Mouse (Mus musculus) midbrain, embryonic 16.5 days (tissue): Measurements from ENCODE around the gene Pttg1ip. TPM values are rescaled to one million over a fixed set of nuclear protein-coding genes. Genes with fewer than 3 reads are reported as not detected.

Experiments
- ATAC-seq: fragments of 200-750 bp; cut with Nextera tagmentation; 2 replicates; pipeline ENCODE4 v1.8.0; 2017; ENCODE audit warnings: moderate TSS enrichment
- H3K27ac ChIP-seq: fragments of 300-500 bp; sonication (generic); 2 replicates; pipeline ENCODE4 v1.5.1; 2014; ENCODE audit warnings: mild to moderate bottlenecking, low read length, mixed read lengths
- H3K27me3 ChIP-seq: fragments of 300-500 bp; sonication (generic); 2 replicates; pipeline ENCODE4 v1.6.1; 2014; ENCODE audit warnings: low read depth, low read length, mixed read lengths; ENCODE audit not compliant: control insufficient read depth, insufficient read depth
- H3K36me3 ChIP-seq: fragments of 300-500 bp; sonication (generic); 2 replicates; pipeline ENCODE4 v1.6.1; 2014; ENCODE audit warnings: mild to moderate bottlenecking, low read length, moderate library complexity, mixed read lengths; ENCODE audit not compliant: control insufficient read depth, insufficient read depth
- H3K4me1 ChIP-seq: fragments of 300-500 bp; sonication (generic); 2 replicates; pipeline ENCODE4 v1.6.1; 2014; ENCODE audit warnings: mild to moderate bottlenecking, low read length, mixed read lengths; ENCODE audit not compliant: control insufficient read depth, insufficient read depth
- H3K4me2 ChIP-seq: fragments of 300-500 bp; sonication (generic); 2 replicates; pipeline ENCODE4 v1.6.1; 2014; ENCODE audit warnings: mild to moderate bottlenecking, low read length, mixed read lengths
- H3K4me3 ChIP-seq: fragments of 300-500 bp; sonication (generic); 2 replicates; pipeline ENCODE4 v1.5.1; 2014; ENCODE audit warnings: low read depth, mild to moderate bottlenecking, low read length, moderate library complexity, mixed read lengths
- H3K9ac ChIP-seq: fragments of 300-500 bp; sonication (generic); 2 replicates; pipeline ENCODE4 v1.6.1; 2014; ENCODE audit warnings: low read depth, low read length, mixed read lengths
- H3K9me3 ChIP-seq: fragments of 300-500 bp; sonication (generic); replicated peaks from 2 replicates; pipeline ENCODE4 v1.6.1; 2014; ENCODE audit warnings: mild to moderate bottlenecking, low read length, mixed read lengths; ENCODE audit not compliant: control insufficient read depth, poor library complexity, severe bottlenecking
- WGBS: fragments of 180-500 bp; shearing (Covaris S2); extraction: QIAGEN DNeasy Blood & Tissue Kit; methylation state at CpG from one replicate; pipeline ENCODE4 v1.1.7; 2014; 5-methylcytosine and 5-hydroxymethylcytosine counted together
- polyA plus RNA-seq: library from polyadenylated mRNA; unstranded; fragments of >200 nt; fragmentation: Nextera tagmentation; extraction: Ambion mirVana; gene quantifications from 2 replicates; pipeline ENCODE4 v1.2.1, GENCODE M21; 2015

Gene Pttg1ip
- polyA plus RNA-seq, 1 experiment from 2014 or later: 70.8 TPM

DNA sequence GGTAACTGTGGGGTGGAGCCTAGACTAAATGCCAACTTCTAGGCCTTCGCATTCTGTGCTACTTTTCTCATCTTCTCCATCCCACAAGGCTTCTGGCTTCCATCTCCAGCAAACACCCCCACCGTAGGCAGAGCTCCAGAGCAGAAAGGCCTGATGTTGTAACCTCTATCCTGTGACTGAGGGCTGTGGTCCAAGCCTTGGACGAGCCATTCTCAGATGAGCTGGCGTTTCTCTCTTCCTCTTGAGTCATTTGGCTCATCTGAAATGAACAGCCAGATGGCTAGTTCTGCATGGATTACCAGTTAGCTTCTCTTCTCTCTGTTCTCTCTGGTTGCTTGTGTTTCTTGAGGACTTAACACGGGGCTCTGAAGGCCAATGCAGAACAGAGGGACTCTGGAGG is 36.6 kb upstream of the Pttg1ip start:
- no peak for ATAC-seq
- no peaks in the 10 kb centered on the region for H3K36me3 ChIP-seq

DNA sequence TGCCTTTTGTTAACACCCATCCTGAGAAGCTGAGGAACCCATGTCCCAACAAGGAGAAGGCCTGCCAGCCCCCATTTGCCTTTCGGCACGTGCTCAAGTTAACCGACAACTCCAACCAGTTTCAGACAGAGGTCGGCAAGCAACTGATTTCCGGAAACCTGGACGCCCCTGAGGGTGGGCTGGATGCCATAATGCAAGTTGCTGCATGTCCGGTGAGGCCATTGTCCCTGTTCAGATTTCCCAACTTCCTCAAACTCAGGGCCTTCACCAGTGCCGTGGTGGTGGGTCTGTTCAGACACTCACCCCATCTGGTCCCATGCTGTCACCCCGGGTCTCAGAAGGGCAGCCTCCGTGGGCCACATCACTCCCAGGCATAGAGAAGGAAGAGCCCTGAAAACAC is 32.9 kb upstream of the Pttg1ip start:
- no peak overlapping the region for H3K4me3 ChIP-seq
- H3K9ac ChIP-seq: no peak overlapping the region
- no peaks in the 10 kb centered on the region for H3K9me3 ChIP-seq
- no peaks in the 10 kb centered on the region for H3K4me1 ChIP-seq
- 85% methylated on average over 10 of the region's 10 CpGs for WGBS
- H3K36me3 ChIP-seq: no peaks in the 10 kb centered on the region
- no peak overlapping the region for H3K4me2 ChIP-seq
- no peak overlapping the region for H3K27ac ChIP-seq
- ATAC-seq: no peak
- H3K27me3 ChIP-seq: no peaks in the 10 kb centered on the region

More for the DNA sequence above, 36.6 kb upstream of the Pttg1ip start:
- Histone ChIP-seq H3K27me3 (no peaks in the 10 kb centered on the region), H3K4me3 (no peak overlapping the region), H3K4me1 (no peaks in the 10 kb centered on the region), H3K9me3 (no peaks in the 10 kb centered on the region), H3K9ac (no peak overlapping the region), H3K4me2 (no peak overlapping the region), H3K27ac (no peak overlapping the region)
- 79% methylated on average over 5 of the region's 5 CpGs for WGBS

DNA sequence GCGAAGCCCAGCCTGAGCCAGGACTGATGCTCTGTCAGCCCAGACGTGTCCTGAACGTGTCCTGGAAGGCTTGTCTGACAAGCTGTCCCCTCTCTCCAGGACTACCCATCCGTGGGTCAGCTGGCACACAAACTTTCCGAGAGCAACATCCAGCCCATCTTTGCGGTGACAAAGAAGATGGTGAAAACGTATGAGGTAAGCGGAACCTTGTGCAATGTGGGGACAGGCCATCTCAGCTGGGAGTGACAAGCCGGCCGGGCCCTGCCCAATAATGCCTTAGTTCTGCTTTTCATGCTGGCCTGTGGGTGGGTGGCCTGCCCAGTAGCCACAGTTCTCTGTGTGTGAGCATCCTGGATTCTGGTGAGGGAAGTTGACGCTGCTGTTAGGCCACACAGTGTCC is 30.6 kb upstream of the Pttg1ip start:
- Histone ChIP-seq H3K4me2 (no peak overlapping the region), H3K9me3 (no peaks in the 10 kb centered on the region), H3K27me3 (no peaks in the 10 kb centered on the region), H3K9ac (no peak overlapping the region), H3K36me3 (no peaks in the 10 kb centered on the region), H3K4me3 (no peak overlapping the region), H3K4me1 (no peaks in the 10 kb centered on the region), H3K27ac (no peak overlapping the region)
- no peak for ATAC-seq
- 69% methylated on average over 11 of the region's 11 CpGs for WGBS

DNA sequence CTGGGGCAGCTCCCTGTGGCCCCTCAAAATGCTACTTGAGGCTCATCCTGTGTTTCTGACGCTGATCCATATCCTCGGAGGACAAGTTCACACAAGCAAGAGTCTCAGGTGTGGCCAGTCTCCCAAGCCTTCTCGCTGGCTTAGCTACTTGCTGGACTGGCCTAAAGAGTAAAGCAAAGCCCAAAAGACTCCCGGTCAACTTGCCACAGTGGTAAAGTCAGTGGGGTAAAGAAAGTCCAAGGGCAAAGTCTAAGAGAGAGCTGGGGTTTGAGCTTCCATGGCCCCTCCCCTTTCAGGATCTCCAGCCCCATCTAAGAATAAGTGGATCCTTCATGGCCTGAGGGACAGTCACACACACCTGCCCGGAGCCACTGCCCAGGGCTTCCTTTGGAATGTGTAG is 29.4 kb upstream of the Pttg1ip start:
- no peak for ATAC-seq
- no peak overlapping the region for H3K9ac ChIP-seq
- H3K27me3 ChIP-seq: no peaks in the 10 kb centered on the region
- H3K36me3 ChIP-seq: no peaks in the 10 kb centered on the region
- H3K4me3 ChIP-seq: no peak overlapping the region
- H3K27ac ChIP-seq: no peak overlapping the region
- WGBS: 87% methylated on average over 5 of the region's 5 CpGs
- no peak overlapping the region for H3K4me2 ChIP-seq
- H3K9me3 ChIP-seq: no peaks in the 10 kb centered on the region
- no peaks in the 10 kb centered on the region for H3K4me1 ChIP-seq

DNA sequence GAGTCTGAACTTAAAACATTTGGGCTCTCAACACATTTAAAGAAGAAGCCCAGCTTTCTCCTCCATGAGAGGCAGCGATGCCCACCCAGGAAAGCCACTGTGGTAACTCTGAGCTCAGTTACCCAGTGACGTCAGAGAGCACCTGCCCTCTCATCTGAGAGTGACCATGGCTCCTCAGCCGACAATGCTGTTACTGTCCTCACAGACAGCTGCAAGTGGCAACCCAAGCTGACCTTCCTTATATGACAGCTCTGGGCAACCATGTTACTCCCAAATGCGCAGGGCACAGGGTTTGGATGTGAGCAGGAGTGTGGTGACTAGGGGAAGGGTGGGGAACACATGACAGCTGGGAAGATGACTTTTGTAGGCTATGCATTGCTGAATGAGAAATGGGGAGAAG is 28.2 kb upstream of the Pttg1ip start:
- WGBS: 78% methylated on average over 4 of the region's 4 CpGs
- no peaks in the 10 kb centered on the region for H3K27me3 ChIP-seq
- ATAC-seq: no peak
- H3K9ac ChIP-seq: no peak overlapping the region
- H3K4me2 ChIP-seq: no peak overlapping the region
- H3K4me3 ChIP-seq: no peak overlapping the region
- no peak overlapping the region for H3K27ac ChIP-seq
- no peaks in the 10 kb centered on the region for H3K36me3 ChIP-seq
- H3K9me3 ChIP-seq: no peaks in the 10 kb centered on the region
- no peaks in the 10 kb centered on the region for H3K4me1 ChIP-seq

DNA sequence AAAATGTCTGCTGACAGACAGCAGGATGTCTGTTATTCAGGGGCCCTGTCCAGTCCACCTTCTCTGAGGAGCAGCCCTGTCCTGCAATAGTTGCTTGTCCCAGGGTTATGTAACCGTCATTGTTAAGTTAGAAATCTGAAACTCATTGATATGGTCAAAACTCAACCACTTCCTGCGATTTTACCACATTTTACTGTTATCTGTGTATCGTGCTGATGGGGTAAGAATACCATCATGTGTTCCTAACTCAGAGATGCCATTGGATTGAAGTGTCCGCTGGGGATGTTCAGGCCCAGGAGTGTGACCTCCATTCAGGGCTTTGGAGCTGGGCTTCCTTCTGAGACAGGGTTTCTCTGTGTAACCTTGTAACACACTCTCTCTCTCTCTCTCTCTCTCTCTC is 26.6 kb upstream of the Pttg1ip start:
- 92% methylated on average over 4 of the region's 4 CpGs for WGBS
- no peak overlapping the region for H3K27ac ChIP-seq
- ATAC-seq: no peak
- no peak overlapping the region for H3K4me2 ChIP-seq
- no peaks in the 10 kb centered on the region for H3K27me3 ChIP-seq
- H3K9ac ChIP-seq: no peak overlapping the region
- H3K36me3 ChIP-seq: no peaks in the 10 kb centered on the region
- no peak overlapping the region for H3K4me3 ChIP-seq
- H3K4me1 ChIP-seq: no peaks in the 10 kb centered on the region
- H3K9me3 ChIP-seq: no peaks in the 10 kb centered on the region

DNA sequence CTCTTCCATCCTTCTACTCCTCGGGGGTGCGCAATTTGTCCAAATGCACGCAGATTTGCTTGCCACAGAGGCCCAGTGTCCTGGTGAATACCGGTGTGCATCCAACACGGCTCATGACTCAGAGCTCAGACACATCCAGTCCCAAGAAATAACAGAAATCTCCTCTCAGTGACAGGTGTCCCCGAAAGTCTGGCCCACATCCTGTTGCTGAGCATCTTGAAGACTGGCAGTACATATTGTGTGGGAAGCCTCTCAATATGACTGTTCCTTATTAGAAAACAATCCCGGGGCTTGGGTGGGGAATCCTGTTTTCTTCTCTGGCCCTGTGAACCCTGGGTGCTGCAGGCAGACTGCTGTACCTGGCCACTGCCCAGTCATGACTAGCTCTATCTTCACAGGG is 24.9 kb upstream of the Pttg1ip start:
- H3K4me1 ChIP-seq: no peaks in the 10 kb centered on the region
- H3K4me2 ChIP-seq: no peak overlapping the region
- no peak overlapping the region for H3K9ac ChIP-seq
- no peaks in the 10 kb centered on the region for H3K27me3 ChIP-seq
- no peak for ATAC-seq
- H3K36me3 ChIP-seq: no peaks in the 10 kb centered on the region
- no peak overlapping the region for H3K4me3 ChIP-seq
- WGBS: 89% methylated on average over 7 of the region's 7 CpGs
- H3K27ac ChIP-seq: no peak overlapping the region
- H3K9me3 ChIP-seq: no peaks in the 10 kb centered on the region

DNA sequence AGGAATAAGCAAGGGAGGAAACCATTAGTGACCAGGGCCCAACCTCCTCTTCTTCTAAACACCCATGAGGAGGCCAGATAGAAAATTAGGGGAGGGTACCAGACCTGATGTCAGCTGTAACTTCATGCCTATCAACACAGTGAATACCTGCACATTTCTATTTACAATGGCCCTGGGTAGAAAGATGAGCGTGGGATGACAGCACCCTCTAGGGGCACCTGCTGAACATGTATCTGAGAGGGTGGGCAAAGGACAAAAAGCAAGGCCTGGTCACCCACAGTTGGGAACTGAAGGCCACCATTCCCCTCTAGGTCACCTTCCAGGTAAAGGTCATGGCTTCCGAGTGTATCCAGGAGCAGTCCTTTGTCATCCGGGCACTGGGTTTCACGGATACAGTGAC is 23.9 kb upstream of the Pttg1ip start:
- no peak overlapping the region for H3K9ac ChIP-seq
- H3K4me3 ChIP-seq: no peak overlapping the region
- H3K27ac ChIP-seq: no peak overlapping the region
- H3K36me3 ChIP-seq: no peaks in the 10 kb centered on the region
- H3K27me3 ChIP-seq: no peaks in the 10 kb centered on the region
- H3K4me2 ChIP-seq: no peak overlapping the region
- H3K9me3 ChIP-seq: no peaks in the 10 kb centered on the region
- H3K4me1 ChIP-seq: no peaks in the 10 kb centered on the region
- no peak for ATAC-seq
- 92% methylated on average over 4 of the region's 4 CpGs for WGBS

DNA sequence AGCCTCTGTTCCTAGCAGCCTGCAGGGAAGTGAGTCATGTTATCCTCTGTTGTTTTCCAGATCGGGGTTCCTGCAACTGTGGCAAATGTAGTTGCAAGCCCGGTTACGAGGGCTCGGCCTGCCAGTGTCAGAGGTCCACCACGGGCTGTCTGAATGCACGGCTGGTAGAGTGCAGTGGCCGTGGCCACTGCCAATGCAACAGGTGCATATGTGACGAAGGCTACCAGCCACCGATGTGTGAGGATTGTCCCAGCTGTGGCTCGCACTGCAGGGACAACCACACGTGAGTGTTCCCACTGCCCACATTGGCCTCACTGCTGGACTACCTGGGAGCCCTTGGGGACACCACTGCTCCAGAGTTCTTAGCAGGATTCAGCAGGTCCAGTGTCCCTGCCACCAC is 21.4 kb upstream of the Pttg1ip start:
- no peaks in the 10 kb centered on the region for H3K27me3 ChIP-seq
- no peaks in the 10 kb centered on the region for H3K9me3 ChIP-seq
- H3K4me3 ChIP-seq: no peak overlapping the region
- H3K4me2 ChIP-seq: no peak overlapping the region
- no peak overlapping the region for H3K27ac ChIP-seq
- ATAC-seq: no peak
- 88% methylated on average over 11 of the region's 11 CpGs for WGBS
- no peaks in the 10 kb centered on the region for H3K36me3 ChIP-seq
- no peaks in the 10 kb centered on the region for H3K4me1 ChIP-seq
- H3K9ac ChIP-seq: no peak overlapping the region

DNA sequence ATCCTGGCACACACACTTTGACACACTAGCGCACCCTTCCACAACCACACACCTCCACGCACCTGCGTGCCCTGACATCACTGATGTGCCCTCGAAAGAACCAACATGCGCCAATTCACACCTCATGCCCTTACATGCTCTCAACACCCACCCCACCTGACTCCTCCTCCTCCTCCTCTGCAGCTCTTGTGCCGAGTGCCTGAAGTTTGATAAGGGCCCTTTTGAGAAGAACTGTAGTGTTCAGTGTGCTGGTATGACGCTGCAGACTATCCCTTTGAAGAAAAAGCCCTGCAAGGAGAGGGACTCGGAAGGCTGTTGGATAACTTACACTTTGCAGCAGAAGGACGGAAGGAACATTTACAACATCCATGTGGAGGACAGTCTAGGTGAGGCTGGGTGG is 20.7 kb upstream of the Pttg1ip start:
- Histone ChIP-seq H3K4me3 (no peak overlapping the region), H3K9me3 (no peaks in the 10 kb centered on the region), H3K4me1 (no peaks in the 10 kb centered on the region), H3K4me2 (no peak overlapping the region), H3K27ac (no peak overlapping the region), H3K9ac (no peak overlapping the region), H3K27me3 (no peaks in the 10 kb centered on the region), H3K36me3 (no peaks in the 10 kb centered on the region)
- no peak for ATAC-seq
- 94% methylated on average over 9 of the region's 9 CpGs for WGBS
